In genomic region chr5:72647418-72647907, GRCm38 (mm10) we compare ENCODE assay signal across 8 mouse cellular contexts. TPM values are rescaled to one million over a fixed set of nuclear protein-coding genes. Genes with fewer than 3 reads are reported as not detected.
A peak's percentile ranks its signal among the peaks of the same experiment; 100 is the strongest.
DNase-seq lines count a peak whose midpoint lies in the region; ATAC-seq lines count a peak whose summit lies in the region.

TSS of gene Nipal1 (plus strand) at chr5:72647795.

- H3K4me1 ChIP-seq in embryonic facial prominence, embryonic 11.5 days (ENCODE audit: control insufficient read depth, insufficient read depth, low read length) = no peaks in the 10 kb centered on the region; the same call in 1 of the 2 replicates
- peaks cover 3 to 8% of the 10 kb centered on the region in 2 experiments; a peak in 3 of 4 replicates for H3K4me1 ChIP-seq in heart, embryonic 14.5 days (ENCODE audit: control insufficient read depth in 2 of 2, insufficient read depth in 2 of 2, low read length in 2 of 2)

- H3K4me3 ChIP-seq in embryonic facial prominence, embryonic 11.5 days (ENCODE audit: low read depth, low read length) = peak within 1 kb of the TSS; percentile 44
- peak within 1 kb of the TSS; percentile 47 to 53 for H3K4me3 ChIP-seq in heart, embryonic 14.5 days (ENCODE audit: control insufficient read depth in 1 of 2, insufficient read depth in 1 of 2, low read depth in 1 of 2, low read length in 2 of 2)

- no peak within 1 kb of the TSS for H3K9ac ChIP-seq in embryonic facial prominence, embryonic 11.5 days (replicated peaks; ENCODE audit: low read length)
- peak within 1 kb of the TSS; percentile 65 for H3K9ac ChIP-seq in heart, embryonic 14.5 days (ENCODE audit: low read length)

- WGBS in embryonic facial prominence, embryonic 11.5 days = 0% methylated on average over 25 of the region's 25 CpGs
- 1% methylated on average over 25 of the region's 25 CpGs for WGBS in heart, embryonic 14.5 days

- no peaks in the 10 kb centered on the region for H3K27me3 ChIP-seq in embryonic facial prominence, embryonic 11.5 days (ENCODE audit: control insufficient read depth, insufficient read depth, low read length)
- H3K27me3 ChIP-seq in heart, embryonic 14.5 days (ENCODE audit: control insufficient read depth, insufficient read depth, low read length) = peaks cover 39% of the 10 kb centered on the region

- H3K4me2 ChIP-seq in embryonic facial prominence, embryonic 11.5 days (ENCODE audit: low read depth, low read length) = peak within 1 kb of the TSS; percentile 92
- peak within 1 kb of the TSS; percentile 93 for H3K4me2 ChIP-seq in heart, embryonic 14.5 days (ENCODE audit: low read length)

- H3K27ac ChIP-seq in embryonic facial prominence, embryonic 11.5 days (replicated peaks; ENCODE audit: low read depth, low read length) = no peak within 1 kb of the TSS
- H3K27ac ChIP-seq in heart, embryonic 14.5 days (replicated peaks in 1 of 2; ENCODE audit: control insufficient read depth in 1 of 2, insufficient read depth in 1 of 2, low read depth in 2 of 2, low read length in 2 of 2) = no peak within 1 kb of the TSS

- H3K9me3 ChIP-seq in embryonic facial prominence, embryonic 11.5 days (replicated peaks; ENCODE audit: control insufficient read depth, low read length) = no peaks in the 10 kb centered on the region
- H3K9me3 ChIP-seq in heart, embryonic 14.5 days (ENCODE audit: control insufficient read depth, low read length) = no peaks in the 10 kb centered on the region

- peak; percentile 92 for ATAC-seq in embryonic facial prominence, embryonic 11.5 days (replicated peaks; ENCODE audit: insufficient number of reproducible peaks, low FRiP score, low TSS enrichment, low read depth)
- ATAC-seq in heart, embryonic 14.5 days (ENCODE audit: insufficient number of reproducible peaks, insufficient read depth, low FRiP score, low read depth) = peak; percentile 83
- peak; percentile 96 for ATAC-seq in megakaryocyte, adult 5-6 weeks (ENCODE audit: poor library complexity, severe bottlenecking)

- no peaks in the 10 kb centered on the region for H3K36me3 ChIP-seq in embryonic facial prominence, embryonic 11.5 days (replicated peaks; ENCODE audit: control insufficient read depth, insufficient read depth, low read depth, low read length)
- no peaks in the 10 kb centered on the region for H3K36me3 ChIP-seq in heart, embryonic 14.5 days (ENCODE audit: control insufficient read depth, insufficient read depth, low read length)

- DNase-seq in 3134 (ENCODE audit: extremely low read depth, insufficient read length, low spot score) = peak; percentile 72
- DNase-seq in Muller cell, postnatal 12 days (ENCODE audit: inconsistent ontology term) = peak; percentile 89
- DNase-seq in embryonic facial prominence, embryonic 11.5 days (ENCODE audit: low spot score) = peak; percentile 86
- DNase-seq in kidney, postnatal 14 days = peak; percentile 67
- DNase-seq in right cerebral cortex, adult 18-20 months = peak; percentile 24
- peak; percentile 11 for DNase-seq in urinary bladder, postnatal 10 days (ENCODE audit: low spot score)

RNA-seq across cellular contexts. Expression of gene Nipal1, which starts in this region (rescaled TPM):
- 0.80 and 0.91 TPM in 2 replicates for polyA plus RNA-seq in embryonic facial prominence, embryonic 11.5 days (2014; fragmentation: Nextera tagmentation; extraction: Ambion mirVana)
- 0.16 TPM in 1 of 2 replicates, not detected in the other for polyA plus RNA-seq in heart, embryonic 14.5 days (2014; fragmentation: Nextera tagmentation; extraction: Ambion mirVana)
- total RNA-seq in megakaryocyte, adult 5-6 weeks (2015) = 0.02 and 0.30 TPM in 2 replicates
- total RNA-seq in megakaryocyte, adult 5-6 weeks (2017) = 1.1 and 1.6 TPM in 2 replicates

Comparison
In these comparisons a context has a peak if more than half of its experiments do, and no peak if none do; other contexts are left out.
1. Peak in DNase-seq, ATAC-seq, H3K4me3 ChIP-seq and H3K4me2 ChIP-seq in embryonic facial prominence, embryonic 11.5 days; RNA of the gene not detected or under 1 TPM.
2. Peak in ATAC-seq, H3K4me3 ChIP-seq, H3K9ac ChIP-seq and H3K4me2 ChIP-seq in heart, embryonic 14.5 days; RNA of the gene not detected or under 1 TPM.
3. DNase-seq: peak in every context shown above with its lines; median percentile 89 in Muller cell, postnatal 12 days; 86 in embryonic facial prominence, embryonic 11.5 days; 72 in 3134; 67 in kidney, postnatal 14 days; 24 in right cerebral cortex, adult 18-20 months; 11 in urinary bladder, postnatal 10 days.